Mouse (Mus musculus): ENCODE data around the gene Napsa. TPM values are rescaled to one million over a fixed set of nuclear protein-coding genes. Genes with fewer than 3 reads are reported as not detected.

Napsa gene
- polyA plus RNA-seq, 1 experiment, result not detected

- Histone ChIP-seq H3K4me3 (ENCODE audit: insufficient read depth, poor library complexity, severe bottlenecking) (no peak overlapping the region), H3K79me3 (ENCODE audit: low read depth) (no peaks in the 10 kb centered on the region), H3K27me3 (ENCODE audit: control insufficient read depth, insufficient read depth, insufficient read length) (peaks cover 28% of the 10 kb centered on the region), H3K36me3 (ENCODE audit: control insufficient read depth, insufficient read depth) (no peaks in the 10 kb centered on the region), H3ac (ENCODE audit: control insufficient read depth, insufficient read length, low read depth) (no peak overlapping the region), H3K79me2 (ENCODE audit: control insufficient read depth, insufficient read depth) (no peaks in the 10 kb centered on the region)
- no peak for TF ChIP-seq MAX (IDR thresholded peaks at IDR 0.05)
- TF ChIP-seq MYOD1 (IDR thresholded peaks at IDR 0.05; ENCODE audit: control insufficient read depth, insufficient read length, low read depth), result no peak
- TF ChIP-seq FOSL1 (IDR thresholded peaks at IDR 0.05; ENCODE audit: insufficient read depth, low read length, poor library complexity, severe bottlenecking), result no peak
- no peak for TF ChIP-seq MYOG (IDR thresholded peaks at IDR 0.05; ENCODE audit: control insufficient read depth, extremely low read depth, insufficient read length)
- no peak for TF ChIP-seq USF1 (IDR thresholded peaks at IDR 0.05; ENCODE audit: low read depth)
- no peak for TF ChIP-seq CEBPB (IDR thresholded peaks at IDR 0.05; ENCODE audit: low read depth)
- TF ChIP-seq CTCF (IDR thresholded peaks at IDR 0.05; ENCODE audit: control insufficient read depth, insufficient read depth, insufficient read length), result no peak
Observed at GRCm38 (mm10) chr7:44625241-44626067, 53.3 kb downstream of the Napsa start.

GRCm38 (mm10) chr7:44626068-44626385 is 53.8 kb downstream of the Napsa start:
- Histone ChIP-seq H3ac (ENCODE audit: control insufficient read depth, insufficient read length, low read depth) (no peak overlapping the region), H3K79me3 (ENCODE audit: low read depth) (no peaks in the 10 kb centered on the region)
- no peak for TF ChIP-seq MAX (IDR thresholded peaks at IDR 0.05)
- no peak for TF ChIP-seq USF1 (IDR thresholded peaks at IDR 0.05; ENCODE audit: low read depth)
- TF ChIP-seq FOSL1 (IDR thresholded peaks at IDR 0.05; ENCODE audit: insufficient read depth, low read length, poor library complexity, severe bottlenecking), result no peak

GRCm38 (mm10) chr7:44626966-44627365 is 54.8 kb downstream of the Napsa start:
- TF ChIP-seq CEBPB (IDR thresholded peaks at IDR 0.05; ENCODE audit: low read depth), result no peak
- no peak for TF ChIP-seq USF1 (IDR thresholded peaks at IDR 0.05; ENCODE audit: low read depth)
- TF ChIP-seq MYOD1 (IDR thresholded peaks at IDR 0.05; ENCODE audit: control insufficient read depth, insufficient read length, low read depth), result no peak
- TF ChIP-seq MYOG (IDR thresholded peaks at IDR 0.05; ENCODE audit: control insufficient read depth, extremely low read depth, insufficient read length), result no peak
- TF ChIP-seq FOSL1 (IDR thresholded peaks at IDR 0.05; ENCODE audit: insufficient read depth, low read length, poor library complexity, severe bottlenecking), result no peak
- TF ChIP-seq CTCF (IDR thresholded peaks at IDR 0.05; ENCODE audit: control insufficient read depth, insufficient read depth, insufficient read length), result no peak
- TF ChIP-seq MAX (IDR thresholded peaks at IDR 0.05), result no peak

More at GRCm38 (mm10) chr7:44626068-44626385, 53.8 kb downstream of the Napsa start:
- H3K36me3 ChIP-seq (ENCODE audit: control insufficient read depth, insufficient read depth), result no peaks in the 10 kb centered on the region
- no peak overlapping the region for H3K4me3 ChIP-seq (ENCODE audit: insufficient read depth, poor library complexity, severe bottlenecking)
- H3K27me3 ChIP-seq (ENCODE audit: control insufficient read depth, insufficient read depth, insufficient read length), result peaks cover 32% of the 10 kb centered on the region
- H3K79me2 ChIP-seq (ENCODE audit: control insufficient read depth, insufficient read depth), result no peaks in the 10 kb centered on the region

GRCm38 (mm10) chr7:44628402-44629034 is 56.3 kb downstream of the Napsa start:
- Histone ChIP-seq H3K36me3 (ENCODE audit: control insufficient read depth, insufficient read depth) (no peaks in the 10 kb centered on the region), H3K79me3 (ENCODE audit: low read depth) (no peaks in the 10 kb centered on the region), H3K4me3 (ENCODE audit: insufficient read depth, poor library complexity, severe bottlenecking) (no peak overlapping the region), H3K79me2 (ENCODE audit: control insufficient read depth, insufficient read depth) (no peaks in the 10 kb centered on the region), H3K27me3 (ENCODE audit: control insufficient read depth, insufficient read depth, insufficient read length) (peaks cover 53% of the 10 kb centered on the region), H3ac (ENCODE audit: control insufficient read depth, insufficient read length, low read depth) (no peak overlapping the region)
- TF ChIP-seq CTCF (IDR thresholded peaks at IDR 0.05; ENCODE audit: control insufficient read depth, insufficient read depth, insufficient read length), result no peak

More at GRCm38 (mm10) chr7:44626966-44627365, 54.8 kb downstream of the Napsa start:
- no peak overlapping the region for H3K4me3 ChIP-seq (ENCODE audit: insufficient read depth, poor library complexity, severe bottlenecking)
- H3K36me3 ChIP-seq (ENCODE audit: control insufficient read depth, insufficient read depth), result no peaks in the 10 kb centered on the region
- no peak overlapping the region for H3ac ChIP-seq (ENCODE audit: control insufficient read depth, insufficient read length, low read depth)
- peaks cover 41% of the 10 kb centered on the region for H3K27me3 ChIP-seq (ENCODE audit: control insufficient read depth, insufficient read depth, insufficient read length)
- H3K79me2 ChIP-seq (ENCODE audit: control insufficient read depth, insufficient read depth), result no peaks in the 10 kb centered on the region
- H3K79me3 ChIP-seq (ENCODE audit: low read depth), result no peaks in the 10 kb centered on the region

- Histone ChIP-seq H3K79me2 (ENCODE audit: control insufficient read depth, insufficient read depth) (no peaks in the 10 kb centered on the region), H3K36me3 (ENCODE audit: control insufficient read depth, insufficient read depth) (no peaks in the 10 kb centered on the region), H3K27me3 (ENCODE audit: control insufficient read depth, insufficient read depth, insufficient read length) (peaks cover 66% of the 10 kb centered on the region), H3K79me3 (ENCODE audit: low read depth) (no peaks in the 10 kb centered on the region), H3K4me3 (ENCODE audit: insufficient read depth, poor library complexity, severe bottlenecking) (no peak overlapping the region), H3ac (ENCODE audit: control insufficient read depth, insufficient read length, low read depth) (no peak overlapping the region)
- no peak for TF ChIP-seq MAX (IDR thresholded peaks at IDR 0.05)
- no peak for TF ChIP-seq CEBPB (IDR thresholded peaks at IDR 0.05; ENCODE audit: low read depth)
- TF ChIP-seq MYOD1 (IDR thresholded peaks at IDR 0.05; ENCODE audit: control insufficient read depth, insufficient read length, low read depth), result no peak
Observed at GRCm38 (mm10) chr7:44630437-44630836, 58.3 kb downstream of the Napsa start.

GRCm38 (mm10) chr7:44632676-44633075 is 60.5 kb downstream of the Napsa start:
- H3K79me3 ChIP-seq (ENCODE audit: low read depth), result no peaks in the 10 kb centered on the region
- H3K36me3 ChIP-seq (ENCODE audit: control insufficient read depth, insufficient read depth), result no peaks in the 10 kb centered on the region
- H3K4me3 ChIP-seq (ENCODE audit: insufficient read depth, poor library complexity, severe bottlenecking), result no peak overlapping the region
- H3K27me3 ChIP-seq (ENCODE audit: control insufficient read depth, insufficient read depth, insufficient read length), result peaks cover 76% of the 10 kb centered on the region
- no peaks in the 10 kb centered on the region for H3K79me2 ChIP-seq (ENCODE audit: control insufficient read depth, insufficient read depth)
- no peak overlapping the region for H3ac ChIP-seq (ENCODE audit: control insufficient read depth, insufficient read length, low read depth)
- TF ChIP-seq CEBPB (IDR thresholded peaks at IDR 0.05; ENCODE audit: low read depth), result no peak
- TF ChIP-seq FOSL1 (IDR thresholded peaks at IDR 0.05; ENCODE audit: insufficient read depth, low read length, poor library complexity, severe bottlenecking), result no peak
- TF ChIP-seq CTCF (IDR thresholded peaks at IDR 0.05; ENCODE audit: control insufficient read depth, insufficient read depth, insufficient read length), result no peak
- TF ChIP-seq MYOG (IDR thresholded peaks at IDR 0.05; ENCODE audit: control insufficient read depth, extremely low read depth, insufficient read length), result no peak
- TF ChIP-seq MYOD1 (IDR thresholded peaks at IDR 0.05; ENCODE audit: control insufficient read depth, insufficient read length, low read depth), result no peak
- TF ChIP-seq MAX (IDR thresholded peaks at IDR 0.05), result no peak
- no peak for TF ChIP-seq USF1 (IDR thresholded peaks at IDR 0.05; ENCODE audit: low read depth)
